Mouse (Mus musculus) urinary bladder, postnatal 25 days (tissue): ENCODE measurements at regions not wholly inside any gene's neighbourhood (a gene's known extent, or its start where the extent isn't known, plus 50 kb on each side); places are given as distances from the start of the nearest gene placed in this dataset.

Source experiments
- DNase-seq: peaks from one replicate; pipeline ENCODE4 v3.0.0; 2022; ENCODE audit warnings: low spot score

GRCm38 (mm10) chr7:144991760-144992159 is 52.0 kb upstream of the Ccnd1 start:
- DNase-seq, result no peak
